Mouse (Mus musculus) heart, embryonic 11.5 days (tissue): Measurements from ENCODE around the gene Nav3. TPM values are rescaled to one million over a fixed set of nuclear protein-coding genes. Genes with fewer than 3 reads are reported as not detected.

Experiments used
- ATAC-seq: fragments of 200-750 bp; cut with Nextera tagmentation; replicated peaks from 2 replicates; pipeline ENCODE4 v1.8.0; 2017; ENCODE audit warnings: moderate library complexity; ENCODE audit not compliant: insufficient number of reproducible peaks, low FRiP score, low TSS enrichment
- H3K27ac ChIP-seq: fragments of 300-500 bp; sonication (generic); 2 replicates; pipeline ENCODE4 v1.5.1; 2014; ENCODE audit warnings: mild to moderate bottlenecking, low read depth, low read length
- H3K27me3 ChIP-seq: fragments of 300-500 bp; sonication (generic); 2 replicates; pipeline ENCODE4 v1.6.1; 2014; ENCODE audit warnings: mild to moderate bottlenecking, low read length, mixed read lengths; ENCODE audit not compliant: control insufficient read depth, insufficient read depth
- H3K36me3 ChIP-seq: fragments of 300-500 bp; sonication (generic); 2 replicates; pipeline ENCODE4 v1.6.1; 2014; ENCODE audit warnings: mild to moderate bottlenecking, low read length, moderate library complexity, mixed read lengths; ENCODE audit not compliant: control insufficient read depth, insufficient read depth
- H3K4me1 ChIP-seq: fragments of 300-500 bp; sonication (generic); 2 replicates; pipeline ENCODE4 v1.6.1; 2014; ENCODE audit warnings: low read length; ENCODE audit not compliant: control insufficient read depth, insufficient read depth
- H3K4me2 ChIP-seq: fragments of 300-500 bp; sonication (generic); 2 replicates; pipeline ENCODE4 v1.6.1; 2014; ENCODE audit warnings: mild to moderate bottlenecking, moderate library complexity
- H3K4me3 ChIP-seq: fragments of 300-500 bp; sonication (generic); 2 replicates; pipeline ENCODE4 v1.5.1; 2014; ENCODE audit warnings: low read depth, low read length
- H3K9ac ChIP-seq: fragments of 300-500 bp; sonication (generic); 2 replicates; pipeline ENCODE4 v1.6.1; 2014; ENCODE audit warnings: mild to moderate bottlenecking, low read depth, low read length, moderate library complexity
- H3K9me3 ChIP-seq: fragments of 300-500 bp; sonication (generic); replicated peaks from 2 replicates; pipeline ENCODE4 v1.6.1; 2016; ENCODE audit warnings: low read length; ENCODE audit not compliant: control insufficient read depth
- WGBS: fragments of 180-500 bp; shearing (Covaris S2); extraction: QIAGEN DNeasy Blood & Tissue Kit; methylation state at CpG from one replicate; pipeline ENCODE4 v1.1.7; 2014; ENCODE audit not compliant: insufficient replicate concordance; 5-methylcytosine and 5-hydroxymethylcytosine counted together
- polyA plus RNA-seq: library from polyadenylated mRNA; unstranded; fragments of >200 nt; fragmentation: Nextera tagmentation; extraction: Ambion mirVana; gene quantifications from 2 replicates; pipeline ENCODE4 v1.2.1, GENCODE M21; 2014

Nav3 gene
- polyA plus RNA-seq, 1 experiment from 2014 or later, result 1.9 TPM

DNA sequence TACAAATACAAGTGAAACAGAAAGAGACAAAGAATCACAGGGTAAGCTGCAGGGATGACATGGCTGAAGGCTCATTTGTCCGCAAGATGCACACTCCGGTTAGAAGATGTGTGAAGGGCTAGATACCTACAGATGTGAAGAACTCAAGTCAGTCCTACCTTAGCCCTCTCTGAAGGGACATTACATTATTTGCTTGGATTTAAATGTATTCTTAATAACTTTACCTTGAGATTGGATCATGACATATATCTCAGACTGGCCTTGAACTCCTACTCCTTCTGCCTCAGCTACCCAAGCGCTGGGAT lies 566.9 kb downstream of the Nav3 start:
- H3K4me1 ChIP-seq, result no peaks in the 10 kb centered on the region
- H3K27me3 ChIP-seq, result no peaks in the 10 kb centered on the region
- ATAC-seq, result no peak
- WGBS, result 93% methylated on average over 3 of the region's 3 CpGs
- no peak overlapping the region for H3K4me3 ChIP-seq
- no peak overlapping the region for H3K27ac ChIP-seq
- no peak overlapping the region for H3K9ac ChIP-seq
- H3K9me3 ChIP-seq, result no peaks in the 10 kb centered on the region
- no peak overlapping the region for H3K4me2 ChIP-seq
- no peaks in the 10 kb centered on the region for H3K36me3 ChIP-seq

- WGBS, result 78% methylated on average over 11 of the region's 11 CpGs
- ATAC-seq, result no peak
- no peak overlapping the region for H3K9ac ChIP-seq
Measured at GRCm38 (mm10) chr10:109888355-109889170, 567.4 kb downstream of the Nav3 start.

DNA sequence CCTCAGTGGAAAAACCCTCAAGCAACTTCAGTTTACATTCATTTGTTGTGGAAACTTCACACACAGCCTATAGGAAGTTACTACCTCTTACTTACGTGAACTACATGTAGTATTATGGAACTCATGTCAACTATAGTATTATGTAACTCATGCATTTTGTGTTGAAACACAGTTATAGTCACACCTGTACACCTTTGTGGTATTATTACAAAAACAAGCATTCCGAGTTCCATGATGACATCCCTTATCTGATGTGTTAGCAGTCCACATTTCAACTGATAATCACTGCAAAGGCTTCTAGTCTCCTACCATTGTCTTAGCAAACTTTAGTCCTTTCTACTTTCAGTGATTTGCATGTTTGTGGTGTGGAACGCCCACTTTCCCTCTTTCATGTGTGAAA lies 568.8 kb downstream of the Nav3 start:
- Histone ChIP-seq H3K4me2 (no peak overlapping the region), H3K27me3 (no peaks in the 10 kb centered on the region), H3K9me3 (no peaks in the 10 kb centered on the region), H3K9ac (no peak overlapping the region), H3K27ac (no peak overlapping the region), H3K4me3 (no peak overlapping the region), H3K4me1 (no peaks in the 10 kb centered on the region), H3K36me3 (no peaks in the 10 kb centered on the region)
- no peak for ATAC-seq
- WGBS, result 70% methylated on average over 3 of the region's 3 CpGs

More at GRCm38 (mm10) chr10:109888355-109889170, 567.4 kb downstream of the Nav3 start:
- Histone ChIP-seq H3K4me1 (no peaks in the 10 kb centered on the region), H3K4me2 (no peak overlapping the region), H3K9me3 (no peaks in the 10 kb centered on the region), H3K27me3 (no peaks in the 10 kb centered on the region), H3K27ac (no peak overlapping the region), H3K36me3 (no peaks in the 10 kb centered on the region), H3K4me3 (no peak overlapping the region)

DNA sequence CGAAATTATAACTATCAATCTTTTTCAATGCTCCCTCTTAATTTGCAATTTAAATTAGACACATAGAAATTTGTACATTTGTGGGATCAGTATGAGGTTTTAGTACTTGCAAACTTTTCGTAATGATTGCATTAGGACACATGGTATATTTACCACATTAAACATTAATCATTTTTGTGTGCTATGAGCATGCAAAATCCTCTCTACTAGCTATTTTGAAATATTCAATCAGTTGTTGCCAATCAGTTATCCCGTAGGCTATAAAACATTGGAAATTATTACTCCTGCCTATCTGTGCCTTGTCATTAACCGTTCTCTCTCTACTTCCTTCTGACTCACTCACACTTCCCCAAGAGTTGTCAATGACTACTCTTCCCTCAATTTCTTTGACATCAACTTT lies 579.9 kb downstream of the Nav3 start:
- Histone ChIP-seq H3K27ac (no peak overlapping the region), H3K4me2 (no peak overlapping the region), H3K9me3 (no peaks in the 10 kb centered on the region), H3K27me3 (no peaks in the 10 kb centered on the region), H3K36me3 (no peaks in the 10 kb centered on the region), H3K4me3 (no peak overlapping the region), H3K4me1 (no peaks in the 10 kb centered on the region), H3K9ac (no peak overlapping the region)
- ATAC-seq, result no peak
- 77% methylated on average over 4 of the region's 4 CpGs for WGBS

GRCm38 (mm10) chr10:109875312-109875830 lies 580.6 kb downstream of the Nav3 start:
- Histone ChIP-seq H3K27me3 (no peaks in the 10 kb centered on the region), H3K27ac (no peak overlapping the region), H3K9me3 (no peaks in the 10 kb centered on the region)

GRCm38 (mm10) chr10:109874652-109875311 lies 581.2 kb downstream of the Nav3 start:
- H3K9ac ChIP-seq, result no peak overlapping the region
- no peak for ATAC-seq
- H3K4me2 ChIP-seq, result no peak overlapping the region
- WGBS, result 60% methylated on average over 5 of the region's 5 CpGs
- no peak overlapping the region for H3K27ac ChIP-seq
- no peaks in the 10 kb centered on the region for H3K4me1 ChIP-seq
- no peak overlapping the region for H3K4me3 ChIP-seq
- H3K36me3 ChIP-seq, result no peaks in the 10 kb centered on the region
- no peaks in the 10 kb centered on the region for H3K27me3 ChIP-seq
- H3K9me3 ChIP-seq, result no peaks in the 10 kb centered on the region

More at GRCm38 (mm10) chr10:109875312-109875830, 580.6 kb downstream of the Nav3 start:
- Histone ChIP-seq H3K4me1 (no peaks in the 10 kb centered on the region), H3K9ac (no peak overlapping the region), H3K4me2 (no peak overlapping the region), H3K4me3 (no peak overlapping the region), H3K36me3 (no peaks in the 10 kb centered on the region)
- no peak for ATAC-seq

- Histone ChIP-seq H3K27ac (no peak overlapping the region), H3K9me3 (no peaks in the 10 kb centered on the region), H3K4me2 (no peak overlapping the region), H3K27me3 (no peaks in the 10 kb centered on the region), H3K4me1 (no peaks in the 10 kb centered on the region), H3K36me3 (no peaks in the 10 kb centered on the region), H3K4me3 (no peak overlapping the region), H3K9ac (no peak overlapping the region)
- no peak for ATAC-seq
- 65% methylated on average over 2 of the region's 2 CpGs for WGBS
Measured at GRCm38 (mm10) chr10:109866063-109866462, 589.9 kb downstream of the Nav3 start.

DNA sequence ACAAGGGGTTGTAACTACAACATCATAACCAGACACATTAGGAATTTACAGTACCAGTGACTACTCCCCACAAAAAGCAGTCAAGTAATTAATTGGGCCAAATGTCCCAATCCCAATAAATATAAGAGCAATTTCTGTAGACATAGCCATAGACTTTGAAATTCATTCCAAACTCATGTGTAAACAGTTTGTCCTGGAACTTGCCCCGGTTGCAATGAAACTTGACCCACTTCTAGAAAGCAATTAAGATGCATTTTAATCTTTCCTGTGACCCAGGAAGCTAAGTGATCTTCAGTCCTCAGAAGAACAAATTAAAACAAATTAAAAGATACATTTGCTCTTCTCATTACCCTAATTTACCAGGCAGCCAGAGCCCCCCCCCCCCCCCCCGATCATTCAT lies 590.6 kb downstream of the Nav3 start:
- no peaks in the 10 kb centered on the region for H3K4me1 ChIP-seq
- ATAC-seq, result no peak
- H3K36me3 ChIP-seq, result no peaks in the 10 kb centered on the region
- H3K9ac ChIP-seq, result no peak overlapping the region
- whole genome bisulfite sequencing, result 60% methylated on average over 1 of the region's 2 CpGs
- no peak overlapping the region for H3K4me3 ChIP-seq
- H3K27ac ChIP-seq, result no peak overlapping the region
- no peaks in the 10 kb centered on the region for H3K9me3 ChIP-seq
- H3K27me3 ChIP-seq, result no peaks in the 10 kb centered on the region
- H3K4me2 ChIP-seq, result no peak overlapping the region
